Mouse (Mus musculus): ENCODE measurements around the gene Olfr461. TPM values are rescaled to one million over a fixed set of nuclear protein-coding genes. Genes with fewer than 3 reads are reported as not detected.

Olfr461 gene
- polyA plus RNA-seq, 1 experiment from 2014 or later, result 0.24 TPM

Other genes with a start within 250 kb of the Olfr461 start
- gene Agk, start 229.9 kb downstream of the Olfr461 start, polyA plus RNA-seq (2016; fragmentation: Nextera tagmentation; extraction: Ambion mirVana), result 46.7 and 50.3 TPM in 2 replicates
- 13.9 and 16.2 TPM in 2 replicates for gene E330009J07Rik, start 118.9 kb downstream of the Olfr461 start, polyA plus RNA-seq (2016; fragmentation: Nextera tagmentation; extraction: Ambion mirVana)
- gene Wee2, start 116.0 kb downstream of the Olfr461 start, polyA plus RNA-seq (2016; fragmentation: Nextera tagmentation; extraction: Ambion mirVana), result 0.05 and 0.06 TPM in 2 replicates
- gene Ssbp1, start 83.7 kb downstream of the Olfr461 start, polyA plus RNA-seq (2016; fragmentation: Nextera tagmentation; extraction: Ambion mirVana), result 237 and 245 TPM in 2 replicates
- gene Tas2r137, start 63.8 kb downstream of the Olfr461 start, polyA plus RNA-seq (2016; fragmentation: Nextera tagmentation; extraction: Ambion mirVana), result not detected in 2 replicates
- 0.19 and 0.21 TPM in 2 replicates for gene Tas2r108, start 61.5 kb downstream of the Olfr461 start, polyA plus RNA-seq (2016; fragmentation: Nextera tagmentation; extraction: Ambion mirVana)
- not detected in 2 replicates for gene Prss37, start 35.5 kb downstream of the Olfr461 start, polyA plus RNA-seq (2016; fragmentation: Nextera tagmentation; extraction: Ambion mirVana)
- not detected in 2 replicates for gene Olfr460, start 14.4 kb upstream of the Olfr461 start, polyA plus RNA-seq (2016; fragmentation: Nextera tagmentation; extraction: Ambion mirVana)
- gene Clec5a, start 30.8 kb upstream of the Olfr461 start, polyA plus RNA-seq (2016; fragmentation: Nextera tagmentation; extraction: Ambion mirVana), result 0.37 and 0.41 TPM in 2 replicates
- not detected in 2 replicates for gene Tas2r138, start 58.3 kb upstream of the Olfr461 start, polyA plus RNA-seq (2016; fragmentation: Nextera tagmentation; extraction: Ambion mirVana)
- gene Mgam, start 73.8 kb upstream of the Olfr461 start, polyA plus RNA-seq (2016; fragmentation: Nextera tagmentation; extraction: Ambion mirVana), result not detected in 2 replicates

Measured in forebrain, embryonic 10.5 days (tissue).